Mouse (Mus musculus) R1 (cell line): ENCODE measurements around the gene Tmem176a.

Source experiments
- DNase-seq: peaks from one replicate; pipeline ENCODE4 v3.0.0-alpha.2; 2018; ENCODE audit warnings: low read depth, low spot score

Gene Tmem176a

GRCm38 (mm10) chr6:48894203-48894602 lies 53.5 kb downstream of the Tmem176a start:
- no peak for DNase-seq

- DNase-seq = no peak
These were observed 54.5 kb downstream of the Tmem176a start for GRCm38 (mm10) chr6:48894938-48895818.

- DNase-seq = peak; percentile 40
These were observed 55.2 kb downstream of the Tmem176a start for GRCm38 (mm10) chr6:48895941-48896340.
